Mouse (Mus musculus): ENCODE results near the gene Gm49321. TPM values are rescaled to one million over a fixed set of nuclear protein-coding genes. Genes with fewer than 3 reads are reported as not detected.

The Gm49321 gene
- total RNA-seq, 2 experiments from 2014 or later = 6.7 to 7.2 TPM

GRCm38 (mm10) chr12:73934528-73934927, 2.9 kb upstream of the Gm49321 start:
- DNase-seq (ENCODE audit: low spot score) = no peak
- intact Hi-C loops (cut with DNase I) = no loop called here

GRCm38 (mm10) chr12:73939542-73939941, 2.1 kb downstream of the Gm49321 start:
- DNase-seq (ENCODE audit: low spot score) = no peak
- intact Hi-C loops (cut with DNase I) = loop anchor here (5.0 kb wide), 1 partner anchor 232 kb away; no protein-coding TSS in a partner anchor

- no peak for DNase-seq (ENCODE audit: low spot score)
- intact Hi-C loops (cut with DNase I) = loop anchor here (5.0 kb wide), 1 partner anchor 36 kb away; no protein-coding TSS in a partner anchor
These were observed 11.0 kb downstream of the Gm49321 start for GRCm38 (mm10) chr12:73948415-73948814.

- intact Hi-C loops (cut with DNase I) = loop anchor here (5.0 kb wide), 1 partner anchor 37 kb away; no protein-coding TSS in a partner anchor
- DNase-seq (ENCODE audit: low spot score) = peak; percentile 22
These were observed 12.0 kb downstream of the Gm49321 start for GRCm38 (mm10) chr12:73949318-73950058.

- intact Hi-C loops (cut with DNase I) = no loop called here
- no peak for DNase-seq (ENCODE audit: low spot score)
These were observed 15.4 kb downstream of the Gm49321 start for GRCm38 (mm10) chr12:73952879-73953278.

- DNase-seq (ENCODE audit: low spot score) = no peak
- intact Hi-C loops (cut with DNase I) = no loop called here
These were observed 16.1 kb downstream of the Gm49321 start for GRCm38 (mm10) chr12:73953420-73954186.

GRCm38 (mm10) chr12:73954785-73955184, 17.3 kb downstream of the Gm49321 start:
- no peak for DNase-seq (ENCODE audit: low spot score)
- intact Hi-C loops (cut with DNase I) = no loop called here

GRCm38 (mm10) chr12:73957676-73958075, 20.2 kb downstream of the Gm49321 start:
- no peak for DNase-seq (ENCODE audit: low spot score)
- intact Hi-C loops (cut with DNase I) = no loop called here

GRCm38 (mm10) chr12:73958830-73959229, 21.4 kb downstream of the Gm49321 start:
- intact Hi-C loops (cut with DNase I) = no loop called here
- no peak for DNase-seq (ENCODE audit: low spot score)

- peak; percentile 92 for DNase-seq (ENCODE audit: low spot score)
- intact Hi-C loops (cut with DNase I) = no loop called here
These were observed 27.1 kb downstream of the Gm49321 start, which contains the start of gene Snapc1 for GRCm38 (mm10) chr12:73964291-73965281. TSS of gene Snapc1 (plus strand) at chr12:73964481.

- no peak for DNase-seq (ENCODE audit: low spot score)
- intact Hi-C loops (cut with DNase I) = no loop called here
These were observed 31.7 kb downstream of the Gm49321 start for GRCm38 (mm10) chr12:73969142-73969541.

- intact Hi-C loops (cut with DNase I) = no loop called here
- no peak for DNase-seq (ENCODE audit: low spot score)
These were observed 37.1 kb downstream of the Gm49321 start for GRCm38 (mm10) chr12:73974584-73974983.

- intact Hi-C loops (cut with DNase I) = no loop called here
These were observed 40.7 kb downstream of the Gm49321 start for GRCm38 (mm10) chr12:73978144-73978543.

GRCm38 (mm10) chr12:73979667-73980066, 42.2 kb downstream of the Gm49321 start:
- intact Hi-C loops (cut with DNase I) = no loop called here
- no peak for DNase-seq (ENCODE audit: low spot score)

More at GRCm38 (mm10) chr12:73978144-73978543, 40.7 kb downstream of the Gm49321 start:
- DNase-seq (ENCODE audit: low spot score) = no peak

GRCm38 (mm10) chr12:73982533-73982932, 45.1 kb downstream of the Gm49321 start:
- intact Hi-C loops (cut with DNase I) = no loop called here

GRCm38 (mm10) chr12:73986299-73986698, 48.8 kb downstream of the Gm49321 start:
- intact Hi-C loops (cut with DNase I) = no loop called here
- DNase-seq (ENCODE audit: low spot score) = no peak

More at GRCm38 (mm10) chr12:73982533-73982932, 45.1 kb downstream of the Gm49321 start:
- peak; percentile 35 for DNase-seq (ENCODE audit: low spot score)

- intact Hi-C loops (cut with DNase I) = loop anchor here (2.0 kb wide), 1 partner anchor 284 kb away; no protein-coding TSS in a partner anchor
- no peak for DNase-seq (ENCODE audit: low spot score)
These were observed 51.0 kb downstream of the Gm49321 start for GRCm38 (mm10) chr12:73988393-73989008.

- DNase-seq (ENCODE audit: low spot score) = no peak
These were observed 52.1 kb downstream of the Gm49321 start for GRCm38 (mm10) chr12:73989594-73989993.

GRCm38 (mm10) chr12:73996906-73997296, 59.4 kb downstream of the Gm49321 start:
- intact Hi-C loops (cut with DNase I) = no loop called here
- DNase-seq (ENCODE audit: low spot score) = no peak

More at GRCm38 (mm10) chr12:73989594-73989993, 52.1 kb downstream of the Gm49321 start:
- intact Hi-C loops (cut with DNase I) = loop anchor here (2.0 kb wide), 1 partner anchor 285 kb away; no protein-coding TSS in a partner anchor

All from heart, postnatal 25 days (tissue).